Mouse (Mus musculus): ENCODE results near the gene Krt78. TPM values are rescaled to one million over a fixed set of nuclear protein-coding genes. Genes with fewer than 3 reads are reported as not detected.

The Krt78 gene
- polyA plus RNA-seq, 1 experiment from 2014 or later: 0.05 TPM

DNA sequence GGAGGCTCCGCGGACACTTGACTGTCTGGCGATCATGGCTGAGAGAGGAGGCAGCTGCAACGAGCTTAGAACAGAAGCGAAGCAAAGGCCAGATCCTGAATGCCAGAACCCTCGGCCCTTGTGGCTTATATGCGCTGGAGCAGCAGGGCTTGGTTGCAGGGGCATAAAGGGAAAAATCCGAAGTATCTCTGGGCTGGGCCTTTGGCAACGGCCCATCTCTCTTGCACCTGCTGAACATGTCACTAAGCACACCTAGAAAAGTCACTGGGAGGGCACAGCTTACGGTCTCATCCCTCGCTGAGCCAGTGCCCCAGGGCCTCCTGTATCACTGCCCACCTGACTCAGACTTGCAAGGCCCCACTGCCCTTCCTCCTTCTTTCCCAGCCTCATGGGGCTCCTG lies 29.5 kb downstream of the Krt78 start, which contains the start of gene Krt4:
TSS of gene Krt4 (minus strand) at position 101 of the 400 bp plus-strand sequence.
- no peak within 1 kb of the TSS for H3K27ac ChIP-seq (ENCODE audit: low read depth)
- H3K9ac ChIP-seq: no peak within 1 kb of the TSS
- H3K4me3 ChIP-seq (ENCODE audit: low read depth, low read length): no peak within 1 kb of the TSS
- no peaks in the 10 kb centered on the region for H3K36me3 ChIP-seq (ENCODE audit: insufficient read depth)
- H3K9me3 ChIP-seq (ENCODE audit: low read depth, low read length): no peaks in the 10 kb centered on the region
- no peak for TF ChIP-seq CTCF (IDR thresholded peaks at IDR 0.05; ENCODE audit: low read depth)
- H3K27me3 ChIP-seq (ENCODE audit: insufficient read depth, low read length): no peaks in the 10 kb centered on the region; the same call in 1 of the 2 replicates
- H3K4me2 ChIP-seq: no peak within 1 kb of the TSS
- no peak for ATAC-seq (ENCODE audit: insufficient read depth)
- DNase-seq: no peak
- H3K4me1 ChIP-seq (ENCODE audit: insufficient read depth): peaks cover 7% of the 10 kb centered on the region
- 67% methylated on average over 11 of the region's 11 CpGs for WGBS

DNA sequence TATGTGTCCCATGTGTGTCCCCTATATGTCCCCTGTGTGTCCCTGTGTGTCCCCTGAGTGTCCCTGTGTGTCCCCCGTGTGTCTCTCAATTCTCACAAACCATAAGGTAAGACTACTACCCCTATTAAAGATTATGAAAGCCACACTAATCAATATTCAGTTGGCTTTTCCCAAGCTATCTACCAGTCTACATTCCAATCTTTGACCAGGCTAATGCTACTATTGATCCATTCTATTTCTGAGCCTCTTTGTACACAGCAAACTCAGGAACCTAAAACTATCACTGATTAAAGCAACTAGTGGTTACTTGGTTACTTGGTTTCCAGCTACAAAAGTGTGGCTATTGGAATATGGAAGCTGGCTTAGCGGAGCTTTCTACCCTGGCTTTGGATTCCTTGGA lies 31.8 kb downstream of the Krt78 start:
- DNase-seq (no peak), ATAC-seq (ENCODE audit: insufficient read depth) (no peak)
- H3K9ac ChIP-seq: no peak overlapping the region
- no peak for TF ChIP-seq CTCF (IDR thresholded peaks at IDR 0.05; ENCODE audit: low read depth)
- 90% methylated on average over 2 of the region's 2 CpGs for WGBS
- no peaks in the 10 kb centered on the region for H3K9me3 ChIP-seq (ENCODE audit: low read depth, low read length)
- no peaks in the 10 kb centered on the region for H3K36me3 ChIP-seq (ENCODE audit: insufficient read depth)
- H3K4me2 ChIP-seq: no peak overlapping the region
- H3K4me1 ChIP-seq (ENCODE audit: insufficient read depth): no peaks in the 10 kb centered on the region
- no peak overlapping the region for H3K27ac ChIP-seq (ENCODE audit: low read depth)
- H3K27me3 ChIP-seq (ENCODE audit: insufficient read depth, low read length): no peaks in the 10 kb centered on the region; the same call in 1 of the 2 replicates
- H3K4me3 ChIP-seq (ENCODE audit: low read depth, low read length): no peak overlapping the region

DNA sequence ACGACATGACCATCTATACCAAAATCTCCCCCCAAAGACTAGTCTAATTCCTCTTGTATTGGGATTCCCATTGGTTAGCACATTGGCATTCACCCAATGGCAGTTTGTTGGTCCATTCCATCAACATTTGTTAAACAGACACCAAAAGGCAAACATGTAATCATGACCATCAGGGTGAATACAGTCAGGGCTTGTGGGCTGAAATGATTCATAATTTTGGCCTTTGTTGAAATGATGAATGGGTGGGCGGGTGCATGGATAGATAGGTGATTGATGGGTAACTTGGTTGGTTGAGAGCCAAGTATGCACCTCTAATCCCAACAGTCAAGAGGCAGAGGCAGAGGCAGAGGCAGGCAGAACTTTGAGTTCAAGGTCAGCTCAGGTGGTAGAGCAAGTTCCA lies 38.0 kb downstream of the Krt78 start:
- Histone ChIP-seq H3K4me1 (ENCODE audit: insufficient read depth) (no peaks in the 10 kb centered on the region), H3K27me3 (ENCODE audit: insufficient read depth, low read length) (no peaks in the 10 kb centered on the region), H3K4me2 (no peak overlapping the region), H3K27ac (ENCODE audit: low read depth) (no peak overlapping the region), H3K9me3 (ENCODE audit: low read depth, low read length) (no peaks in the 10 kb centered on the region), H3K36me3 (ENCODE audit: insufficient read depth) (no peaks in the 10 kb centered on the region), H3K4me3 (ENCODE audit: low read depth, low read length) (no peak overlapping the region), H3K9ac (no peak overlapping the region)
- no peak for ATAC-seq (ENCODE audit: insufficient read depth)
- no peak for DNase-seq
- WGBS: 68% methylated on average over 2 of the region's 2 CpGs
- TF ChIP-seq CTCF (IDR thresholded peaks at IDR 0.05; ENCODE audit: low read depth): no peak

DNA sequence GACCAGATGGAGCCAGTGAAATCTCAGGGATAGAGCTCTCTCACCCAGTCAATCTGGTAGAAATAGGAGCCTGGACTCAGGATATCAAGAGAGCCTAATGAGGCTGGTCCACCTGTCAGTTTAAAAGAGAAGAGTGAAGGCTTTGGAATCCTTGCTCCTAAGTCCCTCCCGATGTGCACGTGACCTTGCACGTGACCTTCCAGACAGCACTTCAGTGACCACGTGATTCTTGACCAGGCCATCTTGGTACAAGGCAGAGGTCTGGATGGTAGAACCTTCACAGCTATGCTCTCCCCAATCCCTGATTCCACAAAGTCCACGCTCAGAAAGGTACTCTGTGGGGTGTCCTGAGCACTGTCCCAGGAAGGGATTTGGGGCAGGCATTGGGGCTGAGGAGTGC lies 49.2 kb downstream of the Krt78 start:
- no peaks in the 10 kb centered on the region for H3K36me3 ChIP-seq (ENCODE audit: insufficient read depth)
- no peak overlapping the region for H3K27ac ChIP-seq (ENCODE audit: low read depth)
- no peak for TF ChIP-seq CTCF (IDR thresholded peaks at IDR 0.05; ENCODE audit: low read depth)
- no peak overlapping the region for H3K9ac ChIP-seq
- ATAC-seq (ENCODE audit: insufficient read depth) (no peak), DNase-seq (no peak)
- no peak overlapping the region for H3K4me3 ChIP-seq (ENCODE audit: low read depth, low read length)
- no peaks in the 10 kb centered on the region for H3K4me1 ChIP-seq (ENCODE audit: insufficient read depth)
- no peaks in the 10 kb centered on the region for H3K9me3 ChIP-seq (ENCODE audit: low read depth, low read length)
- H3K4me2 ChIP-seq: no peak overlapping the region
- H3K27me3 ChIP-seq (ENCODE audit: insufficient read depth, low read length): no peaks in the 10 kb centered on the region
- 81% methylated on average over 5 of the region's 5 CpGs for WGBS

DNA sequence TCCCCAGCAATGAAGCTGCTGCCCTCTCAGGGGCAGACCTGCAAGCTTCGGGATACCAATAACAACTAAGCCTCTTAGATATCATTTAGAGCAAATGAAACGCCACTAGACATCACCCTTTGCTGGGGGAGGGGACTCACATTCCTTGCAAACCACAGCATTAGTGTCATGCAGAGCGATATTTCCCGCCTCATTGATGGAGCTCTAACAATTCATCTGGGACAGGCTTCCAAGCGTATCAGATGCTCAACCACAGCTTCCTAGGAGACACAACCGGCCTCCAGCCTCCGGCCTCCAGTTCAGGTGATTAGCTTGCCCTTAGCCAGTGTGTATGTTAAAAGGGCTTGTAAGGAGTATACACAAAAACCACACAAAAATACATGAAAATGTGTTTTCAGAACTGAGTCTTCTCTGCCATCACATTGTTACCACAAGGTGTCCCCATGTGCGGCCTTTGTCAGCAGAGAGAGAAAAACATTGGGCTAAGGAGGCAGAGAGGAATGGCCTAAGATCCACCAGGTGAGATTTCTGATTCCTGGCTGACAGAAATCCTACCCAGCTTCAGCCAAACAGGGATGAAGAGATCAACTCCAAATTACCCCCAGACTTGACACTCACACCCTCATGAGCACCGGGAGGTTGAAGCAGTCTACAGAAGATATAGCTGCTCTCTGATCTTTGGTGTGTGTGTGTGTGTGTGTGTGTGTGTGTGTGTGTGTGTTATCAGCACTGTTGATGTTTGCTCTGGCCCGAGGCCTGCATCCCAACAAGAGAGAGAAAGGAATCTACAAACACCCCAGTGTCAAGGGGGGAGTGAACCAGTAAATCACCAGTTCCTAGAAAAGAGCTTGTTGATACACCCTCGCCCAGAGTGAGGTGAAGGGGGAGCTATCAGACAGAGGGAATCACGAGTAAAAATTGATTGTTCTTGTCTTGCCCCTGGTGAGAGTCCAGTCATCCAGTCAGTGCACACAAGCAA lies 51.6 kb downstream of the Krt78 start:
- H3K9me3 ChIP-seq (ENCODE audit: low read depth, low read length): no peaks in the 10 kb centered on the region
- TF ChIP-seq CTCF (IDR thresholded peaks at IDR 0.05; ENCODE audit: low read depth): peak; percentile 48
- H3K9ac ChIP-seq: no peak overlapping the region
- no peaks in the 10 kb centered on the region for H3K36me3 ChIP-seq (ENCODE audit: insufficient read depth)
- H3K27me3 ChIP-seq (ENCODE audit: insufficient read depth, low read length): no peaks in the 10 kb centered on the region
- ATAC-seq (ENCODE audit: insufficient read depth): no peak
- H3K4me3 ChIP-seq (ENCODE audit: low read depth, low read length): no peak overlapping the region
- H3K27ac ChIP-seq (ENCODE audit: low read depth): no peak overlapping the region
- peak; percentile 23 for DNase-seq
- H3K4me1 ChIP-seq (ENCODE audit: insufficient read depth): no peaks in the 10 kb centered on the region
- H3K4me2 ChIP-seq: no peak overlapping the region
- 40% methylated on average over 12 of the region's 12 CpGs for WGBS

Other genes starting within 250 kb of the Krt78 start
- not detected in 2 replicates for gene Krt5, start 241.4 kb downstream of the Krt78 start, polyA plus RNA-seq (2014; fragmentation: Nextera tagmentation; extraction: Ambion mirVana)
- not detected in 2 replicates for gene Krt71, start 211.2 kb downstream of the Krt78 start, polyA plus RNA-seq (2014; fragmentation: Nextera tagmentation; extraction: Ambion mirVana)
- gene Krt72, start 167.8 kb downstream of the Krt78 start, polyA plus RNA-seq (2014; fragmentation: Nextera tagmentation; extraction: Ambion mirVana): not detected in 2 replicates
- gene Krt73, start 151.9 kb downstream of the Krt78 start, polyA plus RNA-seq (2014; fragmentation: Nextera tagmentation; extraction: Ambion mirVana): not detected in 2 replicates
- gene Krt2, start 136.1 kb downstream of the Krt78 start, polyA plus RNA-seq (2014; fragmentation: Nextera tagmentation; extraction: Ambion mirVana): not detected in 2 replicates
- gene Krt1, start 103.5 kb downstream of the Krt78 start, polyA plus RNA-seq (2014; fragmentation: Nextera tagmentation; extraction: Ambion mirVana): 0.30 and 0.76 TPM in 2 replicates
- not detected in 2 replicates for gene Krt77, start 84.6 kb downstream of the Krt78 start, polyA plus RNA-seq (2014; fragmentation: Nextera tagmentation; extraction: Ambion mirVana)
- gene Krt76, start 61.4 kb downstream of the Krt78 start, polyA plus RNA-seq (2014; fragmentation: Nextera tagmentation; extraction: Ambion mirVana): not detected in 2 replicates
- gene Krt4, start 29.6 kb downstream of the Krt78 start, polyA plus RNA-seq (2014; fragmentation: Nextera tagmentation; extraction: Ambion mirVana): 0.97 and 1.3 TPM in 2 replicates
- gene Krt79, start 14.0 kb downstream of the Krt78 start, polyA plus RNA-seq (2014; fragmentation: Nextera tagmentation; extraction: Ambion mirVana): 0.20 and 0.22 TPM in 2 replicates
- gene Krt8, start 50.2 kb upstream of the Krt78 start, polyA plus RNA-seq (2014; fragmentation: Nextera tagmentation; extraction: Ambion mirVana): 183 and 192 TPM in 2 replicates
- 148 TPM in 2 replicates for gene Krt18, start 73.9 kb upstream of the Krt78 start, polyA plus RNA-seq (2014; fragmentation: Nextera tagmentation; extraction: Ambion mirVana)
- gene Eif4b, start 119.5 kb upstream of the Krt78 start, polyA plus RNA-seq (2014; fragmentation: Nextera tagmentation; extraction: Ambion mirVana): 134 and 137 TPM in 2 replicates
- gene Tns2, start 146.1 kb upstream of the Krt78 start, polyA plus RNA-seq (2014; fragmentation: Nextera tagmentation; extraction: Ambion mirVana): 48.3 and 56.9 TPM in 2 replicates
- 11.5 and 13.6 TPM in 2 replicates for gene Spryd3, start 181.9 kb upstream of the Krt78 start, polyA plus RNA-seq (2014; fragmentation: Nextera tagmentation; extraction: Ambion mirVana)
- 6.8 and 7.2 TPM in 2 replicates for gene Igfbp6, start 190.1 kb upstream of the Krt78 start, polyA plus RNA-seq (2014; fragmentation: Nextera tagmentation; extraction: Ambion mirVana)
- gene Soat2, start 196.2 kb upstream of the Krt78 start, polyA plus RNA-seq (2014; fragmentation: Nextera tagmentation; extraction: Ambion mirVana): 0.16 and 0.19 TPM in 2 replicates
- 60.4 and 64.1 TPM in 2 replicates for gene Zfp740, start 249.0 kb upstream of the Krt78 start, polyA plus RNA-seq (2014; fragmentation: Nextera tagmentation; extraction: Ambion mirVana)

All from lung, embryonic 14.5 days (tissue).